Mouse (Mus musculus) ovary, adult 18-20 months (tissue): ENCODE data around the gene Snd1.

Experiments used
- DNase-seq: peaks from one replicate; pipeline ENCODE4 v3.0.0; 2022; ENCODE audit warnings: low spot score, mixed read lengths

Snd1 gene

DNA sequence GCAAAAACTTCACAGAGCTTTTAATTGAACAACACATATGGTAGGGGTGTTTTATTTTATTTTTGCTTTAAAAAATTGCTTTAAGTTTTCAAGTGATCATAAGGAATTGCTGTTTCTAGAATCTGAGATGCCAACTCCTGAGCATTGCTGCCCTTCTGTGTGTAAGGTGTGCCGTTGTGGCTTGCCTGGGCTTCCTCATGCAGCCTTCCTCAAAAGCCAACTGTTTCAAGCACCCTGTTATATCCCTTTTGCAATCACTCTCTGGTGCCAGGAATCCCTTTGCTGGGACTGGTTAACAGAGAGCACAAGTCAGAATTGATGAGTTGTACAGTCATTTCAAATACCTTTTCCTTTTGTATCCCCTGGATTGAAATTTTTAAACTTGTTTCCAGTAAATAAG is 120.3 kb downstream of the Snd1 start:
- no peak for DNase-seq

DNA sequence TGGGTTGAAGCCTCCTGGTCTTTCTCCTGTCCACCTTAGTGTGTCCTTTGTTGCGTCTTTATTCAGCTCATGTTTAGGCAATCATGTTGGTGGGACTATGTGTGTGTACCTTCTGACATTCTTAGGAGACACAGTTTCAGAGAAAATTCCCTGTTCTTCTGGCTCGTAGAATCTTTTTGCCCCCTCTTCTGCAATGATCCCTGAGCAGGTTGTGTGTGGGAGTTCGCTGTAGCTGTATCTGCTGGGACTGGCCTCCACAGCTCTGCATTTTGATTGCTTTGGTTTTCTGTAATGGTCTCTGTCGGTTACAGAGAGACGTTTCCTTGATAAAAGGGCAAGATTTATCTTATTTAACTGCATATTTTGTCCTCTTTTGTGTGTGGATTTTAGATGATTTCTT is 122.3 kb downstream of the Snd1 start:
- DNase-seq: no peak

DNA sequence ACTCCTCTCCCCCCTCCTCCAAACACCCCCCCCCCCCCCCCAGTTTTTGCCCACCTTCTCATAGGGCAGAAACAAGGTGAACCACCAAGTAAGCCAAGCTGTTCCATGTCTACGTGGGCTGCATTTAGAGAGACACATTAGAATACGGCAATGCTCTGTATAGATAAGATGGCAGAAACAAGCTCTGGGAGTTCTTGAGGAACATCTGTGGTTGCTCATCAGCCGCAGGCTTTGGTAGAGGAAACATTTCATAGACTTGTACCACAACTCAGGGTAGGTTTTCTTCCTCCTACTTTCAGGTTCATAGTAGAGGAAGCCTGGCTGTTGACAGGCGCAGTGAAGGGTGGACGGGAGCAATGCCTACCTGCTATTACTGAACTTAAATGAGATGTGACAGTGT is 124.2 kb downstream of the Snd1 start:
- DNase-seq: no peak

DNA sequence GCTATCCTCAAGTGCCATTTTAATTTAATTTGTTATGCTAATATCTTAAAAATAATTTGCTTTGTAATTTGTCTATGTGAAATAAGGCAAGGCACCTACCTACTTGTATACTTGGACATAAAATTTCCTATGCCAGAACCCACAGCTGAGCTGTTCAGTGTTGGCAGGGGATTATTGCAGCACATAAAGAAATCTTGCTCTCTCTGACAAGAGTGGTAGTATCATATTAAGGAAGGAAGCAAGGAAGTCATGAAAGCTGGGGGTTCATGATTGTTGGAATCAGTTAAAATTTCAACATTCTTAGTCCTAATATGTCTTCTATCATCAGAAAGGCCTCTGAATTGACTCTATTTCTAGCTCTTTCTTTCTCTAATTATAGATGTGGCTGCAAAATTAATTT is 125.5 kb downstream of the Snd1 start:
- DNase-seq: no peak

DNA sequence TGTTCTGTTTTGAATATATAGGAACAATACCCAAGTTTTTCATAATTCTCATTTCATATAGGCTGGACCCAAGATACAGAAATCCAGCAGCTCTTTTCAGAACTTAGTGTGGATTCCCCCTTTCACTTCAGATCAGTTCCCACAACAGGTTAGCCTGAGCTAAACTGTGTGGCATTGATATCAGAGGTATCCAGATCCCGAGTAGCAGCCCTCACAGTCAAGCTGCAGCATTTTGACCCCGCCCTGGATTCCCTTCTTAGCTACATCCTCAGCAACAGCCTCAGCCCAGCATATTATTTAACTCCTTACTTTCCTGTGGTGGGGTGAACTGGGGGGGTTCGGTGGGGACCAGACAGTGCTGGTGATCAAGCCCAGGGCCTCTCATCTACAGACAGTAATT is 128.5 kb downstream of the Snd1 start:
- DNase-seq: no peak

GRCm38 (mm10) chr6:28603823-28604222 is 128.9 kb downstream of the Snd1 start:
- no peak for DNase-seq

GRCm38 (mm10) chr6:28609291-28609690 is 134.4 kb downstream of the Snd1 start:
- no peak for DNase-seq

GRCm38 (mm10) chr6:28610127-28610526 is 135.2 kb downstream of the Snd1 start:
- no peak for DNase-seq

DNA sequence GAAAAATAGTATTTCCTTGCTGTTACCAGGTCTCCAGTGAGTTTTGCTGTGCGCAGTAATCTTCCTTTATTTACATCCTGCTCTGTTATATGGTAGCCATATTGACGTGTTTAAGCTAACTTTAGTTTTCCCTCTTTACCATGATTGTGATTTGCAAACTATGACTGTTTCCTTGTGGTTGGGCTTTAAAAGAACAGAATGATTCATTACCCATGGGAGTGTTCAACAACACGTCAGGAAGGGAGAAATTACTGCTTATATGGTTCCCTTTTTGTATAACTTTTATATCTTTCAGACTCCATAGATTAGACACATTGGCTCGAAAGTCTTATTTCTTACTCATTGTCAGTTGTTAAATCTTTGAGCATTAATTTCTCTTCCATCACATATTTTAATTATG is 138.5 kb downstream of the Snd1 start:
- DNase-seq: no peak

DNA sequence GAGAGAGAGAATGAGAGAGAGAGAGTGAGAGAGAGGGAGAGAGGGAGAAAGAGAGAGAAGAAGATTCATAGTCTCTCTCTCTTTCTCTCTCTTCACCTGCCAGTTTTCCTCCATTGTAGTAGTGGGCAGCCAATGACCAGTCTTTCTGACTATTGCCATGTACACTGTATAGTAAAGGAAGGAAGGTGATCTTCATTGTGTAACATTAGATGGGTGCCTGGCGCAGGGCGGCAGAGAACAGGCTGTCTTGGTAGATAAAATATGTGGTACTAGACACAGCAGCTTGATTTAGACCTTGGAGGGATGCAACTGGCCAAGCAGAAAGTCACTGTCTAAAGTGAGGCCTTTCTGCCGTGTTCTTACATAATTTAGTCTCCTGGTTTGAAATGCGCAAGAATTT is 139.9 kb downstream of the Snd1 start:
- DNase-seq: no peak

DNA sequence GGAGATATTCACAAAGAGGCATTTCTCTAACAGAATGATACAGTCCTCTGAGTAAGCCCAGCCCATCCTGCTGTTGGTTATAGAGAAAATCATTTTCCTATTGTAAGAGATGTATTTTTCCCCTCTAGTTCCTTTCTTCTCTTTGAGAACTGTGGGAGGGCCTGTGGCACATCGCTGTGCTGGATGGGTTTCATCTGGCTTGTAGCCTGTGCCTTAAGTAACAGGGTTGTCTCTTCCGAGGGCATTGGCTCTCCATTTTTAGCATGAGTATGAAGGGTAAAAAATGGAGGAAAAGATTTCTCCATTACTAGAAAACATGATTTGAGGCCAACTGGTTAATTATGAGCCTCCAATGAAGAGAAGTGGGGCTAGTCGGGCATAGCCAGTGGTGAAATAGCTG is 140.5 kb downstream of the Snd1 start:
- no peak for DNase-seq

DNA sequence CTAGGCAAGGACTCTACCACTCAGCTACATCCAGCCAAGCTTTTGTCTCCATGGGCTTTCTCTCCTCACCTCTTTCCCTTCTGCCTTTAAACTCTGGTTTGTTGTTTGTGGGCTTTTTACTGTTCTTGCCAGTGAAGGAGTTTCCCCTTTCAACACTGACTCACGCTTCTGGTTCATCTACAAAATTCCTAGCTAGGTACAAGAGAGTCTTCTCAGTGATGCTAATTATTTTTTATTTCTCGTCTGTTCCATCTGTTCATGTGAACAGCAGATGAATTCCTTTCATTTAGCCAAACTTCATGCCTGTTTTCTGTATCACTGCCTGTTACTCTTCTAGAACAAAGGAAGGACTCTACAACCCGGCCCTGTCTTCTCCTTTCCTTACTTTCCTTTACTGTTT is 141.0 kb downstream of the Snd1 start:
- DNase-seq: no peak

GRCm38 (mm10) chr6:28618299-28618698 is 143.4 kb downstream of the Snd1 start:
- DNase-seq: no peak

DNA sequence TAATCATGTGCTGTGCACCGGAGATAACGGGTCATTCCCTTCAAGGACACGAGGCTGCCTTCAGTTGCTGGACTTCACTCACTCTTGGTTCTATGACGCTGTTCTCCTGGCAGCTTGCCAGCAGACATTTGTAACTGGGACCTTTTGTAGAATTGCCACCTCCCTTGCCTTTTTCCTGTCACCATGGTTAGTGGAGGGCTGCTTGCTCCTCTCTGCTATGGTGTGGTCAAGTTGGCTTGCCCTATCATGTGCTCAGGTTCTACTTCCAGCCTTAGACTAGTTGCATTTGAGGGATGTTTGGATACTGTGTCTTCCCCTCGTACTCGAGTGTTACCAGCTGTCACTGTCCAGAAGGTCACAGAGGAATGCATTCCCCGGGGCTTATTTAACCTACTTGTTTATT is 143.8 kb downstream of the Snd1 start:
- DNase-seq: peak; percentile 42

DNA sequence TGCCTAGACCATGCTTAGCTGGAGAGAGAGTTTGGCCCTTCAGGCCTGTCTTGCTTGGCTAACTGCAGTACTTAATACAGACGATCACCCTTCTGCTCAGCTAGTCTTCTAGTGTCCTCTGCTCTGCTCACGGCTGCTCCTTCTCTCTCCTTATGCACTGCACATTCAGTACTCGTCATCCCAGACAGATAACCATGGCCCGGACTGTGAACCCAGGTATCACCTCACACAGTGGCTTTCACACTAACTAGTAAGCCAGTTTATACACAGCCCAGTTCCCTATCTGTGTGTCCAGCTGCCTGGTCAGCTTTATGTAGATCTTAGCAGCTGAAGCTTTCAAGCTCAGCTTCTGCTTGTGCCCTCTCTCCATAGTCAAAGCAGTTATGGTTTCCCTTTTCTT is 146.5 kb downstream of the Snd1 start:
- no peak for DNase-seq

- no peak for DNase-seq
Observed at GRCm38 (mm10) chr6:28621961-28622360, 147.0 kb downstream of the Snd1 start.

GRCm38 (mm10) chr6:28622522-28622921 is 147.6 kb downstream of the Snd1 start:
- DNase-seq: no peak

- no peak for DNase-seq
Observed at GRCm38 (mm10) chr6:28622963-28623362, 148.0 kb downstream of the Snd1 start.

GRCm38 (mm10) chr6:28628408-28628807 is 153.5 kb downstream of the Snd1 start:
- no peak for DNase-seq

- DNase-seq: no peak
Observed at GRCm38 (mm10) chr6:28629866-28630265, 154.9 kb downstream of the Snd1 start.

DNA sequence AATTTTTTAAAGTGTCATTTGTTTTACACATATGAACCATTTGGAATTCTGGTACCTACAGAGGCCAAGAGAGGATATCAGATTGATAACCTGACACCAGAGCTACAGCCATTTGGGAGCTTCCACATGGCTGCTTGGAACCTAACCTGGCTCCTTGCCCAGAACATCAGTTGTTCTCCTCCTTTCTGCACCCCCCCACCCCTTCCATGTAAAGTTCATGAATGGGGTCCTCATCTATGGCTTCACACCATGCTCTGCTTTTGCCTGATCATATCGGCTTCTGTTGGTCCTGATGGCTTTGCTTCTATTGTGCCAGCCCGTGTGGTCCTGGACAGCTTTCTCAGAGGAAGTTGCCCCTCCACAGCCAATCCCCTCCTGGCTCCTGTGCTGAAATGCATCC is 156.0 kb downstream of the Snd1 start:
- DNase-seq: no peak

- DNase-seq: no peak
Observed at GRCm38 (mm10) chr6:28633120-28633519, 158.2 kb downstream of the Snd1 start.

GRCm38 (mm10) chr6:28633656-28634055 is 158.7 kb downstream of the Snd1 start:
- no peak for DNase-seq

- DNase-seq: no peak
Observed at GRCm38 (mm10) chr6:28635092-28635491, 160.2 kb downstream of the Snd1 start.
